Mouse (Mus musculus): ENCODE measurements at regions not wholly inside any gene's neighbourhood (a gene's known extent, or its start where the extent isn't known, plus 50 kb on each side); places are given as distances from the start of the nearest gene placed in this dataset.

- TF ChIP-seq EP300 (IDR thresholded peaks at IDR 0.05; ENCODE audit: low read depth), result no peak
- TF ChIP-seq CTCF (IDR thresholded peaks at IDR 0.05; ENCODE audit: low read depth), result no peak
- Histone ChIP-seq H3K27ac (no peak overlapping the region), H3K9me3 (ENCODE audit: control insufficient read depth, low read length) (no peaks in the 10 kb centered on the region), H3K4me3 (ENCODE audit: insufficient read depth in 1 of 2, low read depth in 2 of 2, low read length in 2 of 2) (no peak overlapping the region), H3K36me3 (replicated peaks; ENCODE audit: control insufficient read depth, insufficient read depth, low read depth) (no peaks in the 10 kb centered on the region), H3K9ac (replicated peaks) (no peak overlapping the region), H3K27me3 (ENCODE audit: control insufficient read depth, insufficient read depth, low read length) (no peaks in the 10 kb centered on the region), H3K4me2 (ENCODE audit: low read depth) (no peak overlapping the region), H3K4me1 (replicated peaks; ENCODE audit: control insufficient read depth in 2 of 2, insufficient read depth in 2 of 2, low read length in 1 of 2) (no peaks in the 10 kb centered on the region)
- DNase-seq (ENCODE audit: low read depth in 3 of 3, low spot score in 3 of 3), result peak in 1 of 3 experiments; percentile 12
- WGBS (ENCODE audit: insufficient replicate concordance), result 37% methylated on average over 6 of the region's 6 CpGs
- no peak for ATAC-seq (ENCODE audit: insufficient read depth)
Observed at GRCm38 (mm10) chr14:17414246-17414888, 245.7 kb upstream of the Thrb start.

- H3K27me3 ChIP-seq (ENCODE audit: control insufficient read depth, insufficient read depth, low read length), result no peaks in the 10 kb centered on the region
- H3K9ac ChIP-seq (replicated peaks), result no peak overlapping the region
- H3K4me3 ChIP-seq (ENCODE audit: insufficient read depth in 1 of 2, low read depth in 2 of 2, low read length in 2 of 2), result no peak overlapping the region
- no peak overlapping the region for H3K4me2 ChIP-seq (ENCODE audit: low read depth)
- DNase-seq (ENCODE audit: low read depth in 3 of 3, low spot score in 3 of 3), result no peak
- no peaks in the 10 kb centered on the region for H3K36me3 ChIP-seq (replicated peaks; ENCODE audit: control insufficient read depth, insufficient read depth, low read depth)
- WGBS (ENCODE audit: insufficient replicate concordance), result 64% methylated on average over 1 of the region's 1 CpGs
- H3K4me1 ChIP-seq (replicated peaks; ENCODE audit: control insufficient read depth in 2 of 2, insufficient read depth in 2 of 2, low read length in 1 of 2), result no peaks in the 10 kb centered on the region
- ATAC-seq (ENCODE audit: insufficient read depth), result no peak
- H3K27ac ChIP-seq, result no peak overlapping the region
- no peaks in the 10 kb centered on the region for H3K9me3 ChIP-seq (ENCODE audit: control insufficient read depth, low read length)
- TF ChIP-seq EP300 (IDR thresholded peaks at IDR 0.05; ENCODE audit: low read depth) (no peak), CTCF (IDR thresholded peaks at IDR 0.05; ENCODE audit: low read depth) (no peak)
Observed at GRCm38 (mm10) chr14:17427751-17428150, 232.3 kb upstream of the Thrb start.

GRCm38 (mm10) chr14:17429157-17429556 lies 230.9 kb upstream of the Thrb start:
- Histone ChIP-seq H3K27ac (no peak overlapping the region), H3K4me1 (replicated peaks; ENCODE audit: control insufficient read depth in 2 of 2, insufficient read depth in 2 of 2, low read length in 1 of 2) (no peaks in the 10 kb centered on the region), H3K9me3 (ENCODE audit: control insufficient read depth, low read length) (no peaks in the 10 kb centered on the region), H3K4me3 (ENCODE audit: insufficient read depth in 1 of 2, low read depth in 2 of 2, low read length in 2 of 2) (no peak overlapping the region), H3K36me3 (replicated peaks; ENCODE audit: control insufficient read depth, insufficient read depth, low read depth) (no peaks in the 10 kb centered on the region), H3K4me2 (ENCODE audit: low read depth) (no peak overlapping the region), H3K27me3 (ENCODE audit: control insufficient read depth, insufficient read depth, low read length) (no peaks in the 10 kb centered on the region), H3K9ac (replicated peaks) (no peak overlapping the region)
- TF ChIP-seq EP300 (IDR thresholded peaks at IDR 0.05; ENCODE audit: low read depth) (no peak), CTCF (IDR thresholded peaks at IDR 0.05; ENCODE audit: low read depth) (no peak)
- no peak for DNase-seq (ENCODE audit: low read depth in 3 of 3, low spot score in 3 of 3)
- 62% methylated on average over 3 of the region's 3 CpGs for WGBS (ENCODE audit: insufficient replicate concordance)
- ATAC-seq (ENCODE audit: insufficient read depth), result no peak

DNA sequence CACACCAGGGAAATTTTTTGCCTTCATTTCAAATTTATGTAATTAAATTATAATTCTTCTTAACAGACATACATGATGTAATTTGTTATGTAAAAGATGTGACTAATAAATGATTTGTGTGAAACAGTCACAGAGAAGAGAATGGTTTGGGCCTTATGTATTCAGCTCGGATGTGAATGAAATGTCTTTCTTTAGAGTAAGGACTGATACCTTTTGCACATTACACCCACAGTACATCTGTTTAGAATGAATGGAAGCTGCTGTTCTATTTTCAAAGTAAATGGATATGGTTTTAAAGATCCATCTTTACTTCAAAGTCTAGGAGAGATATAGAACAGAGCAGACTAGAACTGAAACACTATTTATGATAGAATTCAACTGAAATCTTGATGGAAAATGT lies 226.7 kb upstream of the Thrb start:
- Histone ChIP-seq H3K9ac (replicated peaks) (no peak overlapping the region), H3K4me2 (ENCODE audit: low read depth) (no peak overlapping the region), H3K9me3 (ENCODE audit: control insufficient read depth, low read length) (no peaks in the 10 kb centered on the region), H3K27ac (no peak overlapping the region), H3K27me3 (ENCODE audit: control insufficient read depth, insufficient read depth, low read length) (no peaks in the 10 kb centered on the region), H3K36me3 (replicated peaks; ENCODE audit: control insufficient read depth, insufficient read depth, low read depth) (no peaks in the 10 kb centered on the region), H3K4me1 (replicated peaks; ENCODE audit: control insufficient read depth in 2 of 2, insufficient read depth in 2 of 2, low read length in 1 of 2) (no peaks in the 10 kb centered on the region), H3K4me3 (ENCODE audit: insufficient read depth in 1 of 2, low read depth in 2 of 2, low read length in 2 of 2) (no peak overlapping the region)
- TF ChIP-seq EP300 (IDR thresholded peaks at IDR 0.05; ENCODE audit: low read depth), result no peak
- WGBS (ENCODE audit: insufficient replicate concordance), result 48% methylated on average over 1 of the region's 1 CpGs
- DNase-seq (ENCODE audit: low read depth in 3 of 3, low spot score in 3 of 3), result no peak
- ATAC-seq (ENCODE audit: insufficient read depth), result no peak

DNA sequence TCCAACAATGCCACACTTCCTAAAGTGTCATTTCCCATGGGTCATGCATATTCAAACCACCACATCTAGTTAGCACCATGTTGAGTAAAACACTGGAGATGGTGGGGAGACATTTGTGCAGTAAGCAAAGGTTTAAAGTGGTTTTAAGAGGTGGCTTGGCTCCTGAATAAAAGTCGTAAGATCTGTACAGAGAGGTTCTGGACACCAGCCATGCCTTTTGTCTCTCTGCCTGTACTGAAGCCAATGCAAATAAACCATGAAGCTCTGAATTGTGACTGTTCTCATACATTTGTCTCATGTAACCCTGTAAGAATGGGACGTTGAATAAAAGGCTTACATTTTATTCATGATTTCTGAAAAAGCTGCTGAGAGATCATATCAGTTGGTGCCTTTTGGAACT lies 202.1 kb upstream of the Thrb start:
- TF ChIP-seq EP300 (IDR thresholded peaks at IDR 0.05; ENCODE audit: low read depth) (no peak), CTCF (IDR thresholded peaks at IDR 0.05; ENCODE audit: low read depth) (no peak)
- Histone ChIP-seq H3K9ac (replicated peaks) (no peak overlapping the region), H3K4me3 (ENCODE audit: insufficient read depth in 1 of 2, low read depth in 2 of 2, low read length in 2 of 2) (no peak overlapping the region), H3K36me3 (replicated peaks; ENCODE audit: control insufficient read depth, insufficient read depth, low read depth) (no peaks in the 10 kb centered on the region), H3K27me3 (ENCODE audit: control insufficient read depth, insufficient read depth, low read length) (no peaks in the 10 kb centered on the region), H3K27ac (no peak overlapping the region), H3K4me2 (ENCODE audit: low read depth) (no peak overlapping the region), H3K4me1 (replicated peaks; ENCODE audit: control insufficient read depth in 2 of 2, insufficient read depth in 2 of 2, low read length in 1 of 2) (no peaks in the 10 kb centered on the region), H3K9me3 (ENCODE audit: control insufficient read depth, low read length) (no peaks in the 10 kb centered on the region)
- WGBS (ENCODE audit: insufficient replicate concordance), result 58% methylated on average over 2 of the region's 2 CpGs
- ATAC-seq (ENCODE audit: insufficient read depth) (no peak), DNase-seq (ENCODE audit: low read depth in 3 of 3, low spot score in 3 of 3) (no peak)
